Mouse (Mus musculus): ENCODE results near the gene Plekha5. TPM values are rescaled to one million over a fixed set of nuclear protein-coding genes. Genes with fewer than 3 reads are reported as not detected.

Gene Plekha5
- total RNA-seq, 2 experiments from 2014 or later: 9.1 to 9.8 TPM

GRCm38 (mm10) chr6:140613822-140614221 lies 190.0 kb downstream of the Plekha5 start:
- no peak for DNase-seq

DNA sequence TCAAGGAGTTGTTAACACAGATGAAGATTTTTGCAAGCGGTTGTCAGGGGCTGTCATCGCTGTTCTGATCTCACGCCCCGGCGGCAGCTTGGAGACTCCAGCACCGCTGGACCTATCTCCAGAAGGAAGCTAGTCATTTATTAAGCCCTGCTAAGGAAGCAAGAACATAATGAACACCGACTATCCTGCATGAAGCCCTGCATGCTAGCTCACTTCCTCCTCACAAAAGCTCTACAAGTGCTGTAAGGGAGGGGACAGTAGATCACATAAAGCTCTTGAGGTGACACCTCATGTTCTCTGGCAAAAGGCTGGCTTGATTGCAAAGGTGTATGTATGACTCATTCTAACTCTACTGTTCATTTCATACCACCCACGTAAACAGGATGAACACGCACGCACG lies 190.9 kb downstream of the Plekha5 start:
- DNase-seq: no peak

GRCm38 (mm10) chr6:140620531-140621349 lies 196.9 kb downstream of the Plekha5 start:
- no peak for DNase-seq

DNA sequence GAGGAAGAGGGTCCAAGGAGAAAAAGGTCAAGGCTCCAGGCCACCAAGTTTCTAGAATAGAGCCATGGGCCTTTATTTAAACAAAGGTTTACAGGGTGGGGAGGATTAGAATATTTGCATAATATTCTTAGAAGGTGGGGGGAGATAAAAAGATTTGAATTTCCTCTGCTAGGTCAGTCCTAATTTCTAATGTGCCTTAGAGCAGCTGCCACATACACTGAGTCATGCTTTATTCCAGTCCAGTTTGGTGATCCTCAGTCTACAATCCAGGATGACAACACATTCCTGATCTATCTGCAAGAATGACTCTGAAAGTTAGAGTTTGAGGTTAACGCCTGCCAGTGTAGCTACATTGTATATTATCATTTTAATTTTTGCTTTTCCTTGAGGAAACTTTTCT lies 197.8 kb downstream of the Plekha5 start:
- DNase-seq: no peak

- DNase-seq: no peak
These were observed 198.8 kb downstream of the Plekha5 start, which contains the start of gene Aebp2 for GRCm38 (mm10) chr6:140622391-140623225. TSS of gene Aebp2 (plus strand) at chr6:140622663.

DNA sequence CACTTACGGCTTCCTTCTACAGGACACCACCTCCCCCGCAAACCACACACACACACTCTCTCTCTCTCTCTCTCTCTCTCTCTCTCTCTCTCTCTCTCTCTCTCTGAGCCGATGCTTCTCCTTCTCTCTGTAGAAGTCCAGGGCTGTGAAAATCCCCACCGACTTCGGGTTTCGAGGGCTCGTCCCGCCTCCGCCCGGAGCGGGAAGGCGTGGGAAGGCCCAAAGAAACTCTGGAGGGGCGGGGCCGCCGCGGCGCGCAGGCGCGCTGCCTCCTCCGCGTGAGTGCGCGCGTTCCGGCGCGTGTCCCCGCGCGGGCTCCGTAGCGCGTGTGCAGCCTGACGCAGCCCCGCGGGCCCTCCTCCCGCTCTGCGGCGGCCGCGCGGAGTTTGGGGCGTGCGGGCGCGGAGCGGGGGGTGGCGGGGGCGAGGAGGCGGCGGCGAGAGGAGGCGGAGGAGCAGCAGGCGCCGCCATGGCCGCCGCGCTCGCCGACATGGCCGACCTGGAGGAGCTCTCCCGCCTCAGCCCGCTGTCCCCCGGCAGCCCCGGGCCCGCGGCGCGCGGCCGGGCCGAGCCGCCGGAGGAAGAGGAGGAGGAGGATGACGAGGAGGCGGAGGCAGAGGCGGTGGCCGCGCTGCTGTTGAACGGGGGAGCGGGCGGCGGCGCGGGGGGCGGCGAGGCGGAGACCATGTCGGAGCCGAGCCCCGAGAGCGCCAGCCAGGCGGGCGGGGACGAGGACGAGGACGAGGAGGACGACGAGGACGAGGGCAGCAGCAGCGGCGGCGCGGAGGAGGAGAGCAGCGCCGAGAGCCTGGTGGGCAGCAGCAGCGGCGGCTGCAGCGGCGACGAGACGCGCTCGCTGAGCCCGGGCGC lies 199.6 kb downstream of the Plekha5 start:
- DNase-seq: peak; percentile 94

GRCm38 (mm10) chr6:140624096-140625051 lies 200.5 kb downstream of the Plekha5 start:
- DNase-seq: peak; percentile 19

GRCm38 (mm10) chr6:140629176-140629859 lies 205.5 kb downstream of the Plekha5 start:
- DNase-seq: no peak

DNA sequence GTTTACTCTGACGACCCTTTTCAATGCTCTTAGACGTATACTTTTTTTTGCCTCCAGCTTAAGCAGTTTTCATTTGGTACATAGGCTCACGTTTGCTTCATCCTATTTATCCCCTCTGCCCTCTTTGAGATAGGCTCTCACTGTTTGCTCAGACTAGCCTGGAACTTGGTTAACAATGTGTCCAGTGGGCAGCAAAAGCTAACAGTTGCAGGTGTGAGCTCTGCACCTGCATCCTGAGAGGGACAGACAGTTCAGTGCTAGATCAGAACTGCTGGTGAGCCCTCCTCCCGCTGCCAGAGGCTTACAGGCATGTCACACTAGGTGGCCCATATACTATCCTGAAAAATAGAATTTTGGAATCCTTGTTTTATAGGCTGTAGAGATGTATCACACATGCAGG lies 206.5 kb downstream of the Plekha5 start:
- DNase-seq: no peak

DNA sequence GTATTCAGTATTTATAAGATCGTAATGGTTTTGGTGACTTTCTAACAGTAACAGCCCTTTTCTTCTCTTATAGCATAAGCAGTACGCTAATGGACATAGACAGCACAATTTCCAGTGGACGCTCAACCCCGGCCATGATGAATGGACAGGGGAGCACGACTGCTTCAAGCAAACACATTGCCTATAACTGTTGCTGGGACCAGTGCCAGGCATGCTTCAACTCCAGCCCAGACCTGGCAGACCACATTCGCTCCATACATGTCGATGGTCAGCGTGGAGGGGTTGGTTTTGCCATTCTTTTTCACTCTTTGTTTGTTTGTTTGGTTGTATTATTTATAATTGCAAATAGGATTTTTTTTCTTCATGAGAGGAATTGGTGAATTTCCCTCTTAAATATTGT lies 209.8 kb downstream of the Plekha5 start:
- no peak for DNase-seq

GRCm38 (mm10) chr6:140636290-140636689 lies 212.4 kb downstream of the Plekha5 start:
- no peak for DNase-seq

- DNase-seq: no peak
These were observed 218.2 kb downstream of the Plekha5 start for GRCm38 (mm10) chr6:140642010-140642409.

DNA sequence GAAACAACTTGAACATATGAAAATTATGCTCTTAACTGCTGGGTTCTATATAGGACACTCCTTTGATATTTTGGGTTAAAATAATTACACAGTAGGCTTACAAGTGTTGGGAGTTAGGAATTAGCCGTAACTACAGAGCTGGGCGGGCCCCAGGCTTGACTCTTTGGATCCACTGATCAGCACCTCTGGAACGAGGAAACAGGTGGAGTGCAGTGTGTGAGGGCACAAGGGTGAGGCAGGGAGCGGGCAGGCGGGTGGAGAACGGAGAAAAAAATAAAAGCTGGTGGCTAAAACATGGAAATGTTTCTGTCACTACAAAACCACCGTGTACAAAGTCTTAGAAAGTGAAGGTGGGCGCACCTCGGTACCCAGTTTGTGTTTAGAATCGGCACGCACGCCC lies 218.8 kb downstream of the Plekha5 start:
- no peak for DNase-seq

- DNase-seq: no peak
These were observed 222.1 kb downstream of the Plekha5 start for GRCm38 (mm10) chr6:140645931-140646330.

Other genes starting within 250 kb of the Plekha5 start
- gene Aebp2, start 198.6 kb downstream of the Plekha5 start, total RNA-seq (2021): 10 to 100 TPM; 29.2 to 30.3 TPM